Mouse (Mus musculus) cerebellum, adult 9-11 months (tissue): ENCODE results near the gene Cysltr1.

Source experiments
- DNase-seq: peaks from one replicate; pipeline ENCODE4 v3.0.0; 2022

Gene Cysltr1

DNA sequence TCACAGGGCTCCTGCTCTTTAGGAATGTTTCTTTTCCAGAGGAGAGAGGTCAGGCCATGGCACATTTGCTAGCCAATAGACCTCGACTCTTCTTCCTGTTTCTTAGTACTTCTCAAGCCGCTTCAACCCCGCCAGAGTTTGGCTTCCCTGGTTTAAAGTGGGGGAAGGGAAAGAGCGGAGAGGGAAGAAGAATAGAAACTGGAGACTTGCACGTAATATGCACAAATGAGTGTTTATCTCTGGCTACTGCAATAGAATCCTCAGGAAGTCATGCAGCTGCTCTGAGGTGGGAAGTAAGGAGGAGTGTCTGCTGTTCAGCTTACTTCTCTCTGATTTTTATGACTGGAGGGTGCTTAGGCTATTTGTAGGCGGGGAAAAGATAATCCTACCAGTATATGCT, at the start of gene Cysltr1:
Gene Cysltr1, minus strand, starts transcription at position 294 of the 400 bp plus-strand sequence.
- no peak for DNase-seq

DNA sequence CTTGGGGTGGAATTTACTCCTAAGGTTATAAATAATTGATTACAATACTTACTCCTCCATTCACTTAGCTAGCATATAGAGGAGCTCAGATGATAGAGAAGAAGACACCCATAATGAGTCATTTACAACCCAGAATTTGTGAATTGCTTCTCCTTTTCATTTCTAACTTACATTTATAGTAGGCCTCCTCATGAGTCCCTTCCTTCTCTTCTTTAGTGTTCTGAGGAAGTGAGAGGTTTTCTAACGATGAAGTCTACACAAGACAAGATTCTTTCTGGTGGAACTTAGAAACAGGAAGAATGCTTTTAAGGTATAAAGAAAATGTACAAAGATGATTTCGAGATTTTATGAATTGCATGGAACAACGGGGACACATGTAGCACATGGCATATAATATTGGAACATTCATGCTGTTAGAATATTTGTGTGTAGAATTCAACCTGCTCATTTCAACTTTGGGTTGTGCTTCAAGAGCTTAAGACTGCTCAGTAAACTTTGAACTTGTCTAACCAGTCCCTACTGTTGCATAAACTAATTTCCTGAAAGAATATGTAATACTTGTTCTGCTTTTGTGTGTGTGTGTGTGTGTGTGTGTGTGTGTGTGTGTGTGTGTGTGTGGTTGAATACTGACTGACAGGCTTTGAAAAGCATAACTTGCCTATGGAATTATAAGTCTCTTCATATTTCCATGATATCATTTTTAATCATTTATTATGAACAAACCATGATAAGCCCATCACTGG, 31.5 kb upstream of the Cysltr1 start:
- DNase-seq = no peak

DNA sequence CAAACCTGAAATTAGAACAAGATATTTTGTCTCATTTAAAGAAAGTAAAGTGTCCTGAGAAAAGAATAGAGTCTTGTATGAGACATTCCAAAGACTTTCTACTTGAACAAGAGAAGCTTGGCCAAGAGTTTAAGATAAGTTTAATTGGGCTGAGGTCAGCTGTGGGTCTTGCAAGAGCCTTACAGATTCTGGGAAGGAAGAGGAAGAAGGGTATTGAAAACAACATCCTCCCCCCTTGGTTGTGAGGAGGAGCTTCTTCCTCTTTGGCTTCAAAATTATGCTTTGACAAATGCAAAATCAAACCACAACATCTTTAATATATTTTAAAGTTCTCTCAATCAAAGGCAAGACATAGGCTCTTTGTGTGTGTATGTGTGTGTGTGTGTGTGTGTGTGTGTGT, 30.1 kb upstream of the Cysltr1 start:
- DNase-seq = no peak

DNA sequence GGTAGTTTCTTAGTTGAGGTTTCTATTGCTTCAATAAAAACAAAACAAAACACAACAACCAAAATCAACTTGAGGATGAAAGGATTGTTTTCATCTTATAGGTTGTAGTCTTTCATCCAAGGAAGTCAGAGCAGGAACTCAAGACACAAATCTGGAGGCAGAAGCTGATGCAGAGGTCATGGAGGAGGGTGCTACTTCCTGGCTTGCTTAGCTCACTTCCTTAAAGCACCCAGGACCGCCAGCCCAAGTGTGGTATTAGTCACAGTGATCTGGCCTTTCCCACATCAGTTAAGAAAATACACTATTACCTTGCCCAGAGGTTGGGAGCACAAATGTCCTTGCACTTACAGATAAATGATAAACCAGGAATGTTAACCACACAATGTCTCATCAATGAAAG, 25.0 kb upstream of the Cysltr1 start:
- no peak for DNase-seq

DNA sequence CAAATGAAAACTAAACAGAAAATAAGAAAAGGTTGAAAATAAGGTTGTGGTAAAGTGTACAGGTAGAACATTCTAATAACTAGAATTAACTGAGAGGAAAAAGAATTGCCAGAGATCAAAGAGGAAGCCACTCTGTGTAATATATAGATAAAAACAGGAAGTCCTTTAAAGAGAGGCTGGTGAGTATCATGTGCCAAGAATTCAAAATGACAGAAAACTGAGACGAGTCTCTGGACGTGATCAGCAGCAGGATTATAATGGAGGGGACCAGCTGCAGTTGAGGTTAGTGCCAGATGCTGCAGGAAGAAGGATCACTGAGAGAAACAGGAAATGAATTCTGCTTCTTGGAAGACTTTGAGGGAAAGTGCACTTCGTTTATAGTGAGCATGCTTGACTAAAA, 20.2 kb upstream of the Cysltr1 start:
- DNase-seq = no peak

DNA sequence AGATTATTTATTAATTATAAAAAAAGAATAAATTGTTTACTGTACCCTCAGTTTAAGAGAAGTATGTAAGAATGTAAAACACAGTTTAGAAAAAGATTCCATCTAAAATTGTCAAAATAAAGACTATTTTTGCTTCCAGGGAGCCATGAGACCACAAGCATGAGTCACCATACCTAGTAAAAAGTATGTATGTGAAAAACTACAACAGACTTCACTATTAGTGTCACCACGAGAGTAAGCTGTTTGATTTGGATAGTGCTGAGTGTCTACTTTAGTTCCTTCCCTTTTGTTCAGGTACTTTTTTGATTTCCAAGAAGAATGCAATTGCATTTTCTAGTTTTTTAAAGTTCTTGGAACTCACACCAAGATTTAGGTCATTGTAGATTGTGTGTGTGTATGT, 19.0 kb upstream of the Cysltr1 start:
- no peak for DNase-seq

DNA sequence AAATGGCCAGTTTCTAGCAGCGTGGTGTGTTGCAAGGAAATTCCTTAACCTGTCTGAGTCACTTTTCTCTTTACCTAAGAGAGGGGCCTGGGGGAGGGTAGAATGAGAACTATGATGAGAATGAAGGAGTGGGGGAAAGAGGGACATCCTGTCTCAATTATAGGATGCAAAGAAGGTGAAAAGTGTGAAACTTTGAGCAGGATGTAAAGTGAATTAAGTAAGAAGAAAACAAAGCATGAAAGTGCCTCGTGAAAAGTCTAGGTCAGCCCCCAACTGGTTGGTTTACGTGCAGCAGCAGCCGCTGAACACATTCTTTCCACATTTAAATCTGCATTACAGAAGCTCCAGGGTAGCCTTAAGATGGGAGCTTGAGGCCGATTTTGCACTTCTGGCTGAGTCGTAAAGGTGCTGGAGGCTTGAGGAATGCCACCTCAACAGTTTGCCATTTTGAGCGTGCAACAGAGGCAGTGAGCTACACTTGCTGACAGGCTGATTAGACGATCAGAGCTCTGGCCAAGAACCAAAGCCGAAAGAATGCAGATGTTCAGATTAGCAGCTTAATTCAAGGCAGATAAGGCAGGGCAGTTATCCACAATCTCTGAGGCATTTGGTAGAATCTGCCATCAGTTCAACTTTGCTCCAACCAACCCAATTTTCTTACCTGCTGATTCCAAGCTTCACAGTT, 763 bp downstream of the Cysltr1 start:
- no peak for DNase-seq

DNA sequence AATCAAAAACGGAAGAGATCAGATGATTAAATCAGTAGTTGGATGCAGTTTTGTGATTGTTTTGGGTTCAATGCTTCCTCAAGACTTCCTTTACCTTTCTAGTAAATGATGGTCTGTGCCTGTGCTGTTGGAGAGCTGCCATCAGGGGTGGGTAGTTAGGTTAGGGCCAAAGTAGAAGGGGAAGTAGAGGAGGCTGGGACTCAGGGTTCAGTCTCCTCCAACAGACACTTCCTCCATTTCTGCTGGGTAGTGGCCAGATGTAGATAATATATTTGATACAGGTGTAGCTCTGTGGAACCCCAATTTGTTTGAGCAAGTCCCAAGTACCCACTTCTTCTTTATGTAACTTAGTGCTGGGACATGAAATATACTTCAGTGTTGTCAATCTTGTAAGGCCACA, 7.6 kb downstream of the Cysltr1 start:
- no peak for DNase-seq

DNA sequence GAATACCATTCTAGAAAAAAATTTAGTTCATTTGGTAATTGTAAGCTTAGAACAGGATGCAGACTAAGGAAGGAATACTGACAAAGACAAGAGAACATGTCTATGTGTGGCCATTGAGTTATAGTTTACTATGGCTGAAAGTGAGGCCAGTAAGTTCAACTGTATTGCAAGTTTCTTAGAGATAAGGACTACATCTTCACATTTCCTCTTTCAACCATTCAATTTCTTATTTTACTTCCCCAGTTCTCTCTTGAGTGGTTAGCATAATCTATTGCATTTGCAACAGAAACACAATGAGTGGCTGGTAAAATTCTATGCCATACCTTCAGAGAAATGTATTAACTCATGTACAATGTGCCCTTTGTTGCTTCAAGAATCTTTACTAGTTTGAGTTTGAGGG, 9.6 kb downstream of the Cysltr1 start:
- DNase-seq = no peak

DNA sequence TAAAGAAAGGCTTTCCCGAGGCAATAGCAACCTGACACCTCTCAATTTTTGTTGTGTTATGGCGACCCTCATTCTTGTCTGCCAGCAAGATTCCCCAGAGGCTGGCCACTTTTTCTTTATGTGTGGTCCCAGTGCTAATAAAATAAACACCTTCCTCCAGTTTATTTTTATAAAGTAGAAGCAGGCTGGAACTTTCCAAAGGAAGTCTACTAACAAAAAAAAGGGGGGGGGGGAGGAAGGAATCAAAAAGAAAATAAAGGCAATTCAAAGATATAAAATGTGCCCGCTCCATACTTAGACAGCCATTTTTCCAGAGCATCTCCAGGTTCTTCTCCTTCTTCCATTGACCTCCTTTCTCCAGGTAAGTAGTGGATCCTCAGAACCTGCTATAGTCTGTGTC, 20.6 kb downstream of the Cysltr1 start, which contains the start of gene Gm5127:
Gene Gm5127, plus strand, starts transcription at position 301 of the 400 bp plus-strand sequence.
- DNase-seq = no peak

DNA sequence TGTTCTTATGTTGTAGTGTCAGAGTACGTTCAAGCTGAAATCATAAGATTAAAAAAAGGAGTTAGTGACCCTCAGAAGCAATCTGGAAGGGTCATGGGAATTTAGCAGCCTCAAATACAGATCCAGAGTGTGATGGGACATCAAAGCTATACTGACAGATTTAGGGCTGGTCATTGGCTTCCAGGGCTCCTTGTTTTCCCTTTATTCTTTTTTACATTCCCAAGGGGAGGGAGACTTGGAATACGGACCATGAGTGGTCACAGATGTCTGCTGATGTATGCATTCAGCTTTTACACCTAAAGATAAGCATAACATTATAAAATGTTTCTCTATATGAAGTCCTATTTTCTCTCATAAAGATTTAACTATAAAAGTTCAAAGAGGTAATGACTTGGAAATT, 21.3 kb downstream of the Cysltr1 start:
- no peak for DNase-seq

DNA sequence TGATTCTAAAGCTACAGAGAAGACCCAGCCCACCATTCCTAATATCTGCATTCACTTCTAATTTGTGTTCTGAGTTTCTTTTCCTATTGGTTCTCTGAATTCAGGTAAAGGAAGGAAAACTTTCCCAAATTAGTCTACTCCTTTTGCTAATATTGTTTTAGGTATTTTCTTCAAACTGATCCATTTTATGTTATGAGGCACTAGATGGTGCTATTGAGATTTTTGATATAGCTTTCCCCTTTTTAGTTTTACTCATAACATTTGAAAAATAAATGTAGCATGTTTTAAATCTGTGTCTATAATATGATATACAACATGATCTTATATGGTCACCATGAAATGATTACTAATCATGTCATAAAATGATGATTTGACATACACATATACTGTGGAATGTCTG, 23.1 kb downstream of the Cysltr1 start:
- no peak for DNase-seq

DNA sequence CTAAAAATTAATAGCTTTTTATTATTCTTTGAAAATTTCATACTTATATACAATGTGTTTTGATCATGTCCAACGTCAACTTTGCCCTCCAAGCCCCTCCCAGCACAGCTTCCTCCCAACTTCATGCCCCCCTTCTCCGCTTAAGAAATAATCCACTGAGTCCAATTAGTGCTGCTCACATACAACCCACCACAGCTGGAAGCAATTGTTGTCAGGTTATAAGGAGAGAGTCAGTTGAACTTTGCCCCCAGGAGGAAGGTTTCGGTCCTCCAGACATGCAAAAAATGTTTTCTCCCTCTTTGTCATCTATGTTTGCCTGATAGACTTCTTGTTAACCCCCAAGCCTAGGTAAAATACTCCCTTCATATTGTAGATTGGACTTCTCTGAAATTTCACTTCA, 24.5 kb downstream of the Cysltr1 start:
- DNase-seq = no peak

DNA sequence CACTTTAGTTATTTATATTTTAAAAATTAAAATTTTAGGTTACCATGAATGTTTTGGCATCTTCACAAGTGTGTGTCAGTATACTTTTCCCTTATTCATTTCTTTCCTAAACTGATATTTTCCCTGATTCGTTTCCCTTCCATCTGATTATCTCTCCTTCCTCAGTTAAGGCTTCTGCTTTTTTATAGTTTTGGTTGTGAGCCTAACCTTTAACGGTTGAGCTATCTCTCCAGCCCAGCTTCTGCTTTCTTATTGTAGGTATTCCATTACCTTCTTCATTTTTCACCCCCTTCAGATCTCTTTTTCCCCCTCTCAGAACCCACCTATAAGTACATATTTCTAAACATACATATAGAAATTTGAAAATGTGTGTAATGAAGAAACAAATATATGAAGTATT, 48.0 kb downstream of the Cysltr1 start:
- no peak for DNase-seq

DNA sequence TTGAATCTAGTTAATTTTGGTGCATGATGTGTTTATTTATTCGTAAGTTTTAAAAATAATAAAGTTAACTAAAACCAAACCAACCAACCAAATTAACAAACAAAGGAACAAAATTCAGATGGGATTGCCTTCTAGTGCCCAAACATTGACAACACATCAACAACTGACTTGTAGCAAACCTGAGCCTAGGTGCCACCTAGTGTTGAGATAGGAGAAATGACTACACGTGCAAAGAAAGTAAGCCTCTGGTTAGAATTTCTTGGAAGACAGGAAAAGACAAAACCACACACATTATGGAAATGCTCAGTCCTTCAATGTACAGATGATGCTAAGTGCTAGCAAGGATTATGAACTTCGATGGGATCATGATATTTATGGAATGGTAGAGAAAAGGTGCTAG, 67.1 kb downstream of the Cysltr1 start:
- no peak for DNase-seq
